Mouse (Mus musculus): Measurements from ENCODE around the gene Maml2. TPM values are rescaled to one million over a fixed set of nuclear protein-coding genes. Genes with fewer than 3 reads are reported as not detected.

Maml2 gene
- polyA plus RNA-seq, 1 experiment from 2014 or later = 9.9 TPM

GRCm38 (mm10) chr9:13603533-13604143 lies 305.9 kb downstream of the Maml2 start:
- Histone ChIP-seq H3K9me3 (replicated peaks; ENCODE audit: control insufficient read depth, low read length, poor library complexity, severe bottlenecking) (no peaks in the 10 kb centered on the region), H3K9ac (ENCODE audit: low read depth, low read length) (no peak overlapping the region), H3K27ac (ENCODE audit: low read length) (no peak overlapping the region), H3K4me1 (ENCODE audit: control insufficient read depth, insufficient read depth, low read length) (0 out of 2 replicates have a peak, but pooled peaks cover 4% of the 10 kb centered on the region), H3K4me2 (ENCODE audit: low read length) (no peak overlapping the region), H3K27me3 (ENCODE audit: control insufficient read depth, insufficient read depth, low read depth, low read length) (no peaks in the 10 kb centered on the region), H3K36me3 (ENCODE audit: control insufficient read depth, insufficient read depth, low read length) (no peaks in the 10 kb centered on the region), H3K4me3 (ENCODE audit: low read depth, low read length) (no peak overlapping the region)
- 72% methylated on average over 8 of the region's 8 CpGs for WGBS
- 0 out of 2 replicates have a peak, but pooled peaks have one; percentile 12 for ATAC-seq

- no peak overlapping the region for H3K4me2 ChIP-seq (ENCODE audit: low read length)
- no peak overlapping the region for H3K9ac ChIP-seq (ENCODE audit: low read depth, low read length)
- H3K9me3 ChIP-seq (replicated peaks; ENCODE audit: control insufficient read depth, low read length, poor library complexity, severe bottlenecking) = no peaks in the 10 kb centered on the region
- H3K4me3 ChIP-seq (ENCODE audit: low read depth, low read length) = no peak overlapping the region
- H3K4me1 ChIP-seq (ENCODE audit: control insufficient read depth, insufficient read depth, low read length) = peaks cover 3% of the 10 kb centered on the region
- no peak overlapping the region for H3K27ac ChIP-seq (ENCODE audit: low read length)
- no peaks in the 10 kb centered on the region for H3K36me3 ChIP-seq (ENCODE audit: control insufficient read depth, insufficient read depth, low read length)
- no peak for ATAC-seq
- WGBS = 73% methylated on average over 8 of the region's 8 CpGs
- H3K27me3 ChIP-seq (ENCODE audit: control insufficient read depth, insufficient read depth, low read depth, low read length) = no peaks in the 10 kb centered on the region
Observed at GRCm38 (mm10) chr9:13607609-13608185, 309.9 kb downstream of the Maml2 start.

- Histone ChIP-seq H3K4me1 (ENCODE audit: control insufficient read depth, insufficient read depth, low read length) (peaks cover 9% of the 10 kb centered on the region), H3K27me3 (ENCODE audit: control insufficient read depth, insufficient read depth, low read depth, low read length) (no peaks in the 10 kb centered on the region), H3K9me3 (replicated peaks; ENCODE audit: control insufficient read depth, low read length, poor library complexity, severe bottlenecking) (no peaks in the 10 kb centered on the region), H3K4me3 (ENCODE audit: low read depth, low read length) (no peak overlapping the region), H3K4me2 (ENCODE audit: low read length) (no peak overlapping the region), H3K9ac (ENCODE audit: low read depth, low read length) (no peak overlapping the region), H3K27ac (ENCODE audit: low read length) (no peak overlapping the region), H3K36me3 (ENCODE audit: control insufficient read depth, insufficient read depth, low read length) (no peaks in the 10 kb centered on the region)
- no peak for ATAC-seq
- WGBS = 61% methylated on average over 3 of the region's 3 CpGs
Observed at GRCm38 (mm10) chr9:13608532-13609071, 310.8 kb downstream of the Maml2 start.

GRCm38 (mm10) chr9:13611561-13611960 lies 313.8 kb downstream of the Maml2 start:
- 85% methylated on average over 3 of the region's 3 CpGs for WGBS
- H3K4me1 ChIP-seq (ENCODE audit: control insufficient read depth, insufficient read depth, low read length) = peaks cover 12% of the 10 kb centered on the region
- H3K9me3 ChIP-seq (replicated peaks; ENCODE audit: control insufficient read depth, low read length, poor library complexity, severe bottlenecking) = no peaks in the 10 kb centered on the region
- no peak overlapping the region for H3K4me2 ChIP-seq (ENCODE audit: low read length)
- H3K36me3 ChIP-seq (ENCODE audit: control insufficient read depth, insufficient read depth, low read length) = no peaks in the 10 kb centered on the region
- H3K27me3 ChIP-seq (ENCODE audit: control insufficient read depth, insufficient read depth, low read depth, low read length) = no peaks in the 10 kb centered on the region
- no peak overlapping the region for H3K27ac ChIP-seq (ENCODE audit: low read length)
- no peak overlapping the region for H3K9ac ChIP-seq (ENCODE audit: low read depth, low read length)
- ATAC-seq = no peak
- no peak overlapping the region for H3K4me3 ChIP-seq (ENCODE audit: low read depth, low read length)

GRCm38 (mm10) chr9:13612371-13612770 lies 314.6 kb downstream of the Maml2 start:
- Histone ChIP-seq H3K4me3 (ENCODE audit: low read depth, low read length) (no peak overlapping the region), H3K36me3 (ENCODE audit: control insufficient read depth, insufficient read depth, low read length) (no peaks in the 10 kb centered on the region), H3K9ac (ENCODE audit: low read depth, low read length) (no peak overlapping the region), H3K27ac (ENCODE audit: low read length) (no peak overlapping the region), H3K9me3 (replicated peaks; ENCODE audit: control insufficient read depth, low read length, poor library complexity, severe bottlenecking) (no peaks in the 10 kb centered on the region), H3K4me1 (ENCODE audit: control insufficient read depth, insufficient read depth, low read length) (peaks cover 12% of the 10 kb centered on the region), H3K4me2 (ENCODE audit: low read length) (no peak overlapping the region), H3K27me3 (ENCODE audit: control insufficient read depth, insufficient read depth, low read depth, low read length) (no peaks in the 10 kb centered on the region)
- no peak for ATAC-seq
- WGBS = 71% methylated on average over 8 of the region's 8 CpGs

- Histone ChIP-seq H3K27me3 (ENCODE audit: control insufficient read depth, insufficient read depth, low read depth, low read length) (no peaks in the 10 kb centered on the region), H3K36me3 (ENCODE audit: control insufficient read depth, insufficient read depth, low read length) (no peaks in the 10 kb centered on the region), H3K4me3 (ENCODE audit: low read depth, low read length) (no peak overlapping the region), H3K9me3 (replicated peaks; ENCODE audit: control insufficient read depth, low read length, poor library complexity, severe bottlenecking) (no peaks in the 10 kb centered on the region), H3K27ac (ENCODE audit: low read length) (peak overlapping the region; percentile 59), H3K4me1 (ENCODE audit: control insufficient read depth, insufficient read depth, low read length) (peaks cover 12% of the 10 kb centered on the region), H3K9ac (ENCODE audit: low read depth, low read length) (0 out of 2 replicates have a peak overlapping the region, but pooled peaks have one; percentile 11), H3K4me2 (ENCODE audit: low read length) (peak overlapping the region; percentile 10; the same call in 1 of the 2 replicates)
- peak; percentile 79 for ATAC-seq
- WGBS = 32% methylated on average over 8 of the region's 8 CpGs
Observed at GRCm38 (mm10) chr9:13613325-13614268, 315.8 kb downstream of the Maml2 start.

- Histone ChIP-seq H3K36me3 (ENCODE audit: control insufficient read depth, insufficient read depth, low read length) (no peaks in the 10 kb centered on the region), H3K9me3 (replicated peaks; ENCODE audit: control insufficient read depth, low read length, poor library complexity, severe bottlenecking) (no peaks in the 10 kb centered on the region), H3K4me3 (ENCODE audit: low read depth, low read length) (no peak overlapping the region), H3K4me2 (ENCODE audit: low read length) (no peak overlapping the region), H3K4me1 (ENCODE audit: control insufficient read depth, insufficient read depth, low read length) (peaks cover 12% of the 10 kb centered on the region), H3K27me3 (ENCODE audit: control insufficient read depth, insufficient read depth, low read depth, low read length) (no peaks in the 10 kb centered on the region), H3K9ac (ENCODE audit: low read depth, low read length) (no peak overlapping the region), H3K27ac (ENCODE audit: low read length) (0 out of 2 replicates have a peak overlapping the region, but pooled peaks have one; percentile 11)
- WGBS = 48% methylated on average over 5 of the region's 5 CpGs
- no peak for ATAC-seq
Observed at GRCm38 (mm10) chr9:13616383-13617009, 318.7 kb downstream of the Maml2 start.

- no peaks in the 10 kb centered on the region for H3K4me1 ChIP-seq (ENCODE audit: control insufficient read depth, insufficient read depth, low read length)
- no peak overlapping the region for H3K27ac ChIP-seq (ENCODE audit: low read length)
- H3K4me2 ChIP-seq (ENCODE audit: low read length) = no peak overlapping the region
- peak; percentile 54; the same call in 1 of the 2 replicates for ATAC-seq
- H3K9ac ChIP-seq (ENCODE audit: low read depth, low read length) = no peak overlapping the region
- H3K36me3 ChIP-seq (ENCODE audit: control insufficient read depth, insufficient read depth, low read length) = no peaks in the 10 kb centered on the region
- H3K27me3 ChIP-seq (ENCODE audit: control insufficient read depth, insufficient read depth, low read depth, low read length) = no peaks in the 10 kb centered on the region
- no peaks in the 10 kb centered on the region for H3K9me3 ChIP-seq (replicated peaks; ENCODE audit: control insufficient read depth, low read length, poor library complexity, severe bottlenecking)
- 81% methylated on average over 6 of the region's 6 CpGs for WGBS
- H3K4me3 ChIP-seq (ENCODE audit: low read depth, low read length) = no peak overlapping the region
Observed at GRCm38 (mm10) chr9:13620794-13621193, 323.0 kb downstream of the Maml2 start.

All from midbrain, embryonic 16.5 days (tissue).